Mouse (Mus musculus): ENCODE data around the gene H2al1n.
"Not testable (repeated sequence)": the region's sequence is repeated elsewhere in the genome, so short reads cannot be mapped to it uniquely, and the experiment has no call there.

H2al1n gene

DNA sequence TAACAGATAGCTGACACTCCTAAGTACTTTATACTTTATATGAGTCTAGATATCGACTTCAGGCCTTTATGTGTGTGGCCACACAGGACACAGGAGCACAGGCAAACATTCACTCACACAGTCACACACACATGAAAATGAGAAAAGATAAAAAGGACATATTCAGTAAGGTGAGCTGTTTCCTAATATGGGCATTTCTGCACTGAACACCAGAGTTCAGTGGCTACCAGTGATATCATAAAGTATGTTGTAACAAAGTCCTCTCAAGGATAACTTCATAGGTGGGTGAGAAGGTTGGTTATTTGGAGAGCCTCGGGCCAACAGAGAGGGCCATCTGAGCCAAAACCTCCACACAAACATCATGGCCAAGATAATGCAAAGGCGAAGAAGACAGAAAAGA, at the start of gene H2al1n:
H2al1n (plus strand) TSS at position 301 of the 400 bp plus-strand sequence.
- not testable (repeated sequence) for DNase-seq

DNA sequence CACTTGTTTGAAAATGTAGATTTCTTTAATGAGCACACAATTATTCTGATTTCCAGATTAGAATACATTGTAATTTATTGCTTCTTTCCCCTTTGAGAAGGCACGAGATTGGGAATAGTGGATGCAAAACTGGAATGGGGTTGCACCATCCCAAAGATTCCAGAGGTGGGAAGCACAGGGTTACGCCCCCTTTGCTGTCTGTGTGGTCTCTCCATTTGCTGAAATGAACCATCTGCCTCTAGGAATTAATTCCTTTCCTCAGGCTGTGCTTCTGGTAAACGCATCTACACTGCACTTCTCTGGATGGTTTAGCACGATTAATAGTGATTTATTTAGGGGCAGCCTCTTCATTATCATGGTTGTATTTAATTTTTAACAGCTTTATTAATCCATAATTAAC, 11.7 kb upstream of the H2al1n start:
- no peak for DNase-seq

DNA sequence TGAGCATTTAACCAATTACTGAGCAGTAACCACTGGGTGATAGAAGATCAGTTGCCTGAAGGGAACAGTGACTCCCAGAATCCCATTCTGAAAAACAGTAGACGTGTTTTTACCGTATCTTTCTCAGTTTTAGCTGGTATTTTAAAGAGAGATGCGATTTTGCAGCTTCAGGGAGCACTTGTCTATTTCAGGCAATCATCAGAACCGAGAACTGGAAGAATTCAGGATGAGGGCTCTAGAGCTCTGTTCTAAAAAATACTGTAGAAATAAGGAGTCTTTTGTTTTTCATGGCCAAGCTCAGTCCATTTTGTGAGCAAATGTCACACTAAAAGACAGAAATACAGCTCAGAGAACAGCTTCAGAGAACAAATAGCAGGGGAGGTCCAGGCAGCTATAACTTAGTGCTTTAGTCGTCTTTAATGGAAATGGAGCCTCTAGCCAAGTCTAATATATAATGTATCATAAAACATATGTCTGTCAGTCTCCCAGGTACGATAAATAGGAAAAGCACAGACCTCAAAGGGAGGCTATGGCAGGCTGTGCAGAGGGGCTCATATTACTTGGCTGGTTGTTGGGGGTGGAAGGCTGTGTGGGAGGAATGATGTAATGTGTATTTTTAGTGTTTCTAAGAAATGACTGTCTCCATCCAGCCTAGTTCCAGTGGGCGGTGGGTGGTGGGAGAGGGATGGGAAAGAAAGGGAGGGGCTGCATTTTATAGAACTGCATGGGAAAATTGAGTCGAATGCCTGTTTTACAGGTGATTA, 4.7 kb upstream of the H2al1n start:
- peak; percentile 2 for DNase-seq

DNA sequence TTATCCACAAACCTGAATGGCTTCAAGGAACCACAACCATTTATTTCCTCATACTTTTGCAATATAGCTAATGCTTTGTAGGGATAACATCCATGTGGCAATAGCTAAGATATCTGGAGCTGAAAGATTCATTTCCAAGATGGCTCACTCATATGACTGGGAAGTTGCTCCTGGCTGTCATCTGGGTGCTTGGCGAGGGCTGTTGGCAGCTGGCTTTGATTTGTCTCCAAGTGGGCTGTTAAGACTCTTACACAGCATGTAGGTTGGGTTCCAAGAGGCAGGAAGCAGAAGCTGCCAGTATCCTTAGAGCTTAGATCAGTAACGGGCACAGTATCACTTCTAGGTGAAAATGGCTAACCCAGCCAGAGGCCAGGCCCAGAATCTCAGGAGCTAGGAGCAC, 18.3 kb downstream of the H2al1n start:
- DNase-seq: peak; percentile 3

DNA sequence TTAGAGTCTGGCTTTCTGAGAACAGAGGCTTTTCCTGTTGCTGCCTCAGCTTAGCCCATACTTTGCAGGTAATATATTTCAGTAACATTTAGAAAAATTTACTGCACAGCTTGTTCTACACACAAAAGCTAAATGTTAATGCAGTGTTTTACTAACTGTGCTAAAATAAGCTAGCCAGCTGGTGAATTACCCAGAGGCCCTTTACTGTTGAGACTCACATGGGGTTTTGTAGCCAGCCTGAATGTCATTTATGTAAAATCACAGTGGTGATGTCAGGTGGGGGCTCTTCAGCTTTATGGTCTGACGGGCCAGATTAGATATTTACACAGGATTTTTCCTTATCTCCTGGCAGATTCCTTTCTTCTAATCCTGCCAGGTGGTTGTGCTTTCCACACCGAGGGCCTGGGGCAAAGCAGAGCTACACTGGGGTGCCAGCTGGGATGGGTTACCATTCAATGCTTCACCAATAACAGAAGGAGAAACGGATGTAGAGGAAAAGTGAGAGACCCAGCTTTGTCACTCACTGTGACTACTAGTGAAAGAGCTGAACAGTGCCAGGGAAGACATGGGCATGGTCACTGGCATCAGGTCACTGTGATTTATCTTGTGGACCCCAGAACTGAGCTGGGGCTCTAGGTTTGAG, 48.8 kb downstream of the H2al1n start:
- DNase-seq: no peak

Data from right cerebral cortex, postnatal 4 days (tissue).